Mouse (Mus musculus) small intestine, adult 2 months (tissue): ENCODE data around the gene Klf13.

Source experiments
- CTCF ChIP-seq: fragments of 200-500 bp; IDR thresholded peaks from 2 replicates; pipeline ENCODE4 v1.5.1; 2012; ENCODE audit warnings: low read depth, mild to moderate bottlenecking, control low read depth, inconsistent platforms, low read length, moderate library complexity, mixed read lengths; ENCODE audit not compliant: insufficient replicate concordance, insufficient read length; ENCODE audit errors: extremely low read depth
- POLR2A ChIP-seq: fragments of 200-500 bp; IDR thresholded peaks from 2 replicates; pipeline ENCODE4 v1.6.1; 2012; ENCODE audit warnings: low read depth, mild to moderate bottlenecking, control low read depth, inconsistent platforms, low read length, moderate library complexity

DNA sequence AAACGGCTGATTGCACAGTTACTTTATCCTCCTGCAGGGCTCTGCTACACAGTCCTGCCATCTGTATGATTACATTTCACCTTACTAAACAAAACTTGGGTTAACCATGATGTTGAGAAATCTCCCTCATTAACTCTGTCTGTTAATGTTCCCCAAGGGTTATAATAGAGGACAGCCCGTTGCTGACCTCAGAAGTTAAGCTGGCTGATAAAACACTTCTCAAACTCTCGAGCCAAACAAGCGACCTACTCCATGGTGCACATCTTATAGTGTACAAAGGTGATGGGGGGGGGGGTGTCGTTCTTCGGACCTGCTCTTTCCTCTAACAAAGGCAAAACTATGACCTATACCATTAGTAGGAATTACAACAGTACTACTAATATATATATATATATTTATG is 67.0 kb downstream of the Klf13 start:
- TF ChIP-seq CTCF (no peak), POLR2A (no peak)
